Mouse (Mus musculus) stomach, embryonic 14.5 days (tissue): Measurements from ENCODE around the gene Slc6a11. TPM values are rescaled to one million over a fixed set of nuclear protein-coding genes. Genes with fewer than 3 reads are reported as not detected.

Source experiments
- ATAC-seq: fragments of 200-750 bp; cut with Nextera tagmentation; 2 replicates; pipeline ENCODE4 v1.8.0; 2017; ENCODE audit warnings: low read depth, moderate TSS enrichment; ENCODE audit not compliant: insufficient number of reproducible peaks, insufficient read depth, low FRiP score
- H3K27ac ChIP-seq: fragments of 300-500 bp; sonication (generic); 2 replicates; pipeline ENCODE4 v1.5.1; 2014; ENCODE audit warnings: mild to moderate bottlenecking, low read length, moderate library complexity, mixed read lengths
- H3K27me3 ChIP-seq: fragments of 300-500 bp; sonication (generic); 2 replicates; pipeline ENCODE4 v1.6.1; 2014; ENCODE audit warnings: low read length, control low read depth, mixed read lengths; ENCODE audit not compliant: control insufficient read depth, insufficient read depth
- H3K36me3 ChIP-seq: fragments of 300-500 bp; sonication (generic); 2 replicates; pipeline ENCODE4 v1.6.1; 2014; ENCODE audit warnings: mild to moderate bottlenecking, control low read depth, low read length, moderate library complexity, mixed read lengths; ENCODE audit not compliant: control insufficient read depth, insufficient read depth
- H3K4me1 ChIP-seq: fragments of 300-500 bp; sonication (generic); 2 replicates; pipeline ENCODE4 v1.6.1; 2014; ENCODE audit warnings: low read length, control low read depth, mixed read lengths; ENCODE audit not compliant: control insufficient read depth, insufficient read depth
- H3K4me2 ChIP-seq: fragments of 300-500 bp; sonication (generic); replicated peaks from 2 replicates; pipeline ENCODE4 v1.6.1; 2014; ENCODE audit warnings: low read depth, low read length, control low read depth
- H3K4me3 ChIP-seq: fragments of 300-500 bp; sonication (generic); 2 replicates; pipeline ENCODE4 v1.5.1; 2014; ENCODE audit warnings: low read depth, low read length, control low read depth
- H3K9ac ChIP-seq: fragments of 300-500 bp; sonication (generic); replicated peaks from 2 replicates; pipeline ENCODE4 v1.6.1; 2014; ENCODE audit warnings: low read depth, mild to moderate bottlenecking, control low read depth, low read length, moderate library complexity, mixed read lengths
- H3K9me3 ChIP-seq: fragments of 300-500 bp; sonication (generic); 2 replicates; pipeline ENCODE4 v1.6.1; 2016; ENCODE audit warnings: low read depth, low read length, control low read depth; ENCODE audit not compliant: control insufficient read depth
- WGBS: fragments of 180-500 bp; shearing (Covaris S2); extraction: QIAGEN DNeasy Blood & Tissue Kit; methylation state at CpG from one replicate; pipeline ENCODE4 v1.1.7; 2014; 5-methylcytosine and 5-hydroxymethylcytosine counted together
- polyA plus RNA-seq: library from polyadenylated mRNA; unstranded; fragments of >200 nt; fragmentation: Nextera tagmentation; extraction: Ambion mirVana; gene quantifications from 2 replicates; pipeline ENCODE4 v1.2.1, GENCODE M21; 2014

Gene Slc6a11
- polyA plus RNA-seq, 1 experiment from 2014 or later, result 0.42 TPM

- H3K27me3 ChIP-seq, result no peaks in the 10 kb centered on the region
- H3K9ac ChIP-seq, result no peak overlapping the region
- ATAC-seq, result no peak
- no peak overlapping the region for H3K4me2 ChIP-seq
- H3K9me3 ChIP-seq, result no peaks in the 10 kb centered on the region
- H3K4me1 ChIP-seq, result no peaks in the 10 kb centered on the region
- WGBS, result 68% methylated on average over 3 of the region's 3 CpGs
- no peak overlapping the region for H3K27ac ChIP-seq
- no peak overlapping the region for H3K4me3 ChIP-seq
- H3K36me3 ChIP-seq, result no peaks in the 10 kb centered on the region
Observed at GRCm38 (mm10) chr6:114228196-114228595, 97.2 kb downstream of the Slc6a11 start.

- Histone ChIP-seq H3K36me3 (no peaks in the 10 kb centered on the region), H3K4me1 (no peaks in the 10 kb centered on the region), H3K27me3 (no peaks in the 10 kb centered on the region), H3K9me3 (no peaks in the 10 kb centered on the region), H3K4me3 (no peak overlapping the region), H3K9ac (no peak overlapping the region), H3K27ac (no peak overlapping the region), H3K4me2 (no peak overlapping the region)
- 42% methylated on average over 3 of the region's 6 CpGs for whole genome bisulfite sequencing
- peak; percentile 23; the same call in 1 of the 2 replicates for ATAC-seq
Observed at GRCm38 (mm10) chr6:114238892-114239644, 108.0 kb downstream of the Slc6a11 start.

GRCm38 (mm10) chr6:114245665-114246064, 114.6 kb downstream of the Slc6a11 start:
- Histone ChIP-seq H3K9me3 (no peaks in the 10 kb centered on the region), H3K4me2 (no peak overlapping the region), H3K27me3 (no peaks in the 10 kb centered on the region), H3K4me1 (no peaks in the 10 kb centered on the region), H3K9ac (no peak overlapping the region), H3K36me3 (no peaks in the 10 kb centered on the region), H3K27ac (no peak overlapping the region), H3K4me3 (no peak overlapping the region)
- no peak for ATAC-seq
- 66% methylated on average over 11 of the region's 11 CpGs for WGBS

- Histone ChIP-seq H3K36me3 (no peaks in the 10 kb centered on the region), H3K4me1 (no peaks in the 10 kb centered on the region), H3K9ac (no peak overlapping the region), H3K4me3 (no peak overlapping the region), H3K9me3 (no peaks in the 10 kb centered on the region), H3K4me2 (no peak overlapping the region), H3K27me3 (no peaks in the 10 kb centered on the region), H3K27ac (no peak overlapping the region)
- no peak for ATAC-seq
- 8% methylated on average over 5 of the region's 5 CpGs for WGBS
Observed at GRCm38 (mm10) chr6:114250311-114250710, 119.3 kb downstream of the Slc6a11 start.

- Histone ChIP-seq H3K27me3 (no peaks in the 10 kb centered on the region), H3K4me1 (no peaks in the 10 kb centered on the region), H3K9ac (no peak overlapping the region), H3K36me3 (no peaks in the 10 kb centered on the region), H3K4me2 (no peak overlapping the region), H3K27ac (no peak overlapping the region), H3K4me3 (no peak overlapping the region), H3K9me3 (no peaks in the 10 kb centered on the region)
- 81% methylated on average over 14 of the region's 14 CpGs for WGBS
- no peak for ATAC-seq
Observed at GRCm38 (mm10) chr6:114254927-114255326, 123.9 kb downstream of the Slc6a11 start.

GRCm38 (mm10) chr6:114257762-114258361, 126.8 kb downstream of the Slc6a11 start:
- ATAC-seq, result no peak
- H3K36me3 ChIP-seq, result no peaks in the 10 kb centered on the region
- H3K9me3 ChIP-seq, result no peaks in the 10 kb centered on the region
- H3K9ac ChIP-seq, result no peak overlapping the region
- H3K4me2 ChIP-seq, result no peak overlapping the region
- no peaks in the 10 kb centered on the region for H3K4me1 ChIP-seq
- no peak overlapping the region for H3K27ac ChIP-seq
- WGBS, result 56% methylated on average over 1 of the region's 1 CpGs
- no peaks in the 10 kb centered on the region for H3K27me3 ChIP-seq
- no peak overlapping the region for H3K4me3 ChIP-seq

GRCm38 (mm10) chr6:114258661-114259193, 127.7 kb downstream of the Slc6a11 start:
- Histone ChIP-seq H3K4me3 (no peak overlapping the region), H3K4me2 (no peak overlapping the region), H3K27me3 (no peaks in the 10 kb centered on the region), H3K4me1 (no peaks in the 10 kb centered on the region), H3K36me3 (no peaks in the 10 kb centered on the region), H3K9ac (no peak overlapping the region), H3K9me3 (no peaks in the 10 kb centered on the region), H3K27ac (no peak overlapping the region)
- 52% methylated on average over 3 of the region's 3 CpGs for WGBS
- ATAC-seq, result 0 out of 2 replicates have a peak, but pooled peaks have one; percentile 19

- no peak overlapping the region for H3K4me3 ChIP-seq
- H3K27me3 ChIP-seq, result no peaks in the 10 kb centered on the region
- H3K36me3 ChIP-seq, result no peaks in the 10 kb centered on the region
- H3K9me3 ChIP-seq, result no peaks in the 10 kb centered on the region
- 68% methylated on average over 6 of the region's 6 CpGs for WGBS
- H3K9ac ChIP-seq, result no peak overlapping the region
- no peaks in the 10 kb centered on the region for H3K4me1 ChIP-seq
- H3K27ac ChIP-seq, result no peak overlapping the region
- no peak for ATAC-seq
- H3K4me2 ChIP-seq, result no peak overlapping the region
Observed at GRCm38 (mm10) chr6:114261609-114262008, 130.6 kb downstream of the Slc6a11 start.
